Mouse (Mus musculus) thymus, postnatal 14 days (tissue): ENCODE measurements around the gene Rassf1.

Experiments used
- DNase-seq: peaks from one replicate; pipeline ENCODE4 v3.0.0; 2021

Rassf1 gene

GRCm38 (mm10) chr9:107582509-107583062 lies 31.2 kb downstream of the Rassf1 start:
- no peak for DNase-seq

DNA sequence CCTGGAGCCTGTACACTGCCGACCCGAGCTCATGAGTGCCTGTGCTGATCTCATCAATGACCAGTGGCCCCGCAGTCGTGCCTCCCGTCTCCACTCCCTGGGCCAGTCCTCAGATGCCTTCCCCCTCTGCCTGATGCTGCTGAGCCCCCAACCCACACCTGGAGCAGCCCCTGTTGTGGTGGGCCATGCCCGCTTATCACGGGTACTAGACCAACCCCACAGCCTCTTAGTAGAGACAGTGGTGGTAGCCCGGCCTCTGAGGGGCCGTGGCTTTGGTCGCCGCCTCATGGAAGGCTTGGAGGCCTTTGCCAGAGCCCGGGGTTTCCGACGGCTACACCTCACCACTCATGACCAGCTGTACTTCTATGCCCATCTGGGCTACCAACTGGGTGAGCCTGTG lies 31.8 kb downstream of the Rassf1 start:
- DNase-seq: no peak

- DNase-seq: no peak
Measured at GRCm38 (mm10) chr9:107586504-107586903, 35.1 kb downstream of the Rassf1 start.

GRCm38 (mm10) chr9:107586974-107587832 lies 35.8 kb downstream of the Rassf1 start, which contains the start of gene Ifrd2:
TSS of gene Ifrd2 (plus strand) at chr9:107587642.
- DNase-seq: peak; percentile 99

GRCm38 (mm10) chr9:107587833-107588639 lies 36.7 kb downstream of the Rassf1 start:
- DNase-seq: no peak

DNA sequence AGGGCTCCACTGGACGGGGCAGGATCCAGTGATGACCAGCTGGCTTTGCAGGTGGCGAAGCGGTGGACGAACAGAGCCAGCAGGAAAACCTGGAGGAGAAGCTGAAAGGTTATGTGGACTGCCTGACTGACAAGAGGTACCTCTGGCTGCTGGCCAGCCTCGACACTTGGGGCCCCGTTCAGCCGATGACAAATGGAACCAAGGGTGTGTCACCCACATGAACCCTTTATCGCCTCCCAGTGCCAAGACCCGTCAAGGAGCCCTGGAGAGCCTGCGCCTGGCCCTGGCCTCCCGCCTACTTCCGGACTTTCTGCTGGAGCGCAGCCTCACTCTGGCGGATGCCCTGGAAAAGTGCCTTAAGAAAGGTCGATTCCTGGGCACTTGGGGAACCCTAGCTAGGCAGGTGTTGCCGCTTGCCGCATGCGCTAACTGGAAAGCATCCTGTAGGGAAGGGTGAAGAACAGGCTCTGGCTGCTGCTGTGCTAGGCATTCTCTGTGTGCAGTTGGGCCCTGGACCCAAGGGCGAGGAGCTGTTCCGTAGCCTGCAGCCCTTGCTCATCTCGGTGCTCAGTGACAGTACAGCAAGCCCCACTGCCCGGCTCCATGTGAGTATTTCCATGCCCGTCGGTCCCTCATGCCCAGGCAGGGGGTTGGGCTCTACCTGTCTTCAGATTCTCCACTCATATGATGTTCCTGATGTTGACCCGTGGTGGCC lies 38.9 kb downstream of the Rassf1 start:
- DNase-seq: no peak

GRCm38 (mm10) chr9:107590773-107591060 lies 39.4 kb downstream of the Rassf1 start:
- DNase-seq: no peak

GRCm38 (mm10) chr9:107593101-107593976 lies 42.0 kb downstream of the Rassf1 start:
- no peak for DNase-seq

DNA sequence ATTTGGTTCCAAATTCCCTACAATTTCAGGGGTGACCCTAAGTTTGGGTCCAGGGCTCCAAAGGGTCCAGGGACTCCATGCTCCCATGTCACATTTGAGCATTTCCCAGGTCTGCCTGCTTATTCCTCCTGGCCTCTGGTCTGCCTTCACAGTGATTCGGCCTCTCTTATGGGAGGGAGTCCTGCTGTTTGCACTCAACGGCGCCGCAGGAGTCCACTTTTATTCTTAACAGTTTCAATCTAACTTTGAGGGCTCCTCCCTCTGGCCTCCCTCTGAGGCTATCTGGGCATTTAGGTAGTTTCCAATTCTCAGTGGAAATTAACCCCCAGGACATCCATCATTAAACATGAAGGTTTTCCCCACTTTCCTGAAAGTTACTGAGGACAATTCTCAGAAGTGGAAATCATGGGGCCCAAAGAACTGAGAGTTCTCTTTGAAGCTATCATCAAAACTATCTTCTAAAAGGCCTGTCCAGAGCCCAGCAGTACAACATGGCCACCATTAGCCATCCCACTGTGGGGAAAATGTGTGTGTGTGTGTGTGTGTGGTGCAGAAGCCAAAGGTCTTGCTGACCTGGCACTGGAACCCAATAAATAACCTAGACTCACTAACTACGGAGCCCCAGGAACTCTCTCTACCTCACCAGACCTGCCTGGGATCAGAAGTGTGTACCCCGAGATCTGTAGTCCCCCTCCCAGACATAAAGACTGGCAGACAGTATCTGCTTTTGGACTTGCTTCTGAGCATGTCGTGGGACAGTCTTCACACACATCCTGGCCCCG lies 43.1 kb downstream of the Rassf1 start:
- DNase-seq: no peak

DNA sequence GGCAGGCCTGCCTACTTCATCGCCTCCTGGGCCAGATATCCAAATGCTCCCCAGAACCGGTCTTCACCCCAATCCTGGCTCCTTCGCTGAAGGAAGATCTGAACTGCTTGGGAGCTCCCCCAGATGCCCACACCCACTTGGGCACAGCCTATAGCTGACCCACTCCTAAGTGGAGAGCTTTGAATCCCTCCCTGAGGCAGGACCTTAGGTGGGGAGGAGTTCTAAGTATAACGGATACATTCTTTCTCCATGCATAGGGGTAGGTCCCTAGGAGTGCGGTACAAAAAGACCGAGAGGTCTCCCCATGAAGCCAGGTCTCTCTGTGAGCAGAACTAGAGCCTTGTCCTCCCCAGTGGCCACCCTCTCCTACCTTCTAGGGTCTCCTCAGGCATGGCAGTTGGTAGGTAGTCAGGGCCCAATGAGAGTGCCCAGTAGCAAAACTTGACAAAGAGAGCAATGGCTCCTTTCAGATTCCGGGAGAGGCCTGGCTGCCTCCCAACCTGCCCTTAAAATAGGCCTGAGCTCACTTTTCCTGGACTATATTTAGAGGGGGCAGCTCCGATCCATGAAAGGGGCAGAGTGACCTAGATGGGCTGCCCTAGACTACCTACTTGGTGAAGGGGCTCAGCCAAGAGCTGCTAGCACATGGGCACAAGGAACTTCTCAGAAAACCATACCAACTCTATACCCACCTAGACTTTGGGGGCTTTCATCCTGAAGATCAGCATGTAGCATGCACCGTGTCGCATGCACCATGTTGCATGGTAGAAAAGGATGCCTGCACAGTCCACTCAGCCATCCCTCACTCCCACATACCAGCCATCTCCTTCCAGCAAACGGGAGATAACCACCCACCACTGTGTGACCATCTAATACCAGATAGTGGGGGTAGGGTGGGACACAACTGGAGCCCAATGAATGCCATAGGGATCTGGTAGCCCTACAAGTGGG lies 45.5 kb downstream of the Rassf1 start:
- DNase-seq: no peak

DNA sequence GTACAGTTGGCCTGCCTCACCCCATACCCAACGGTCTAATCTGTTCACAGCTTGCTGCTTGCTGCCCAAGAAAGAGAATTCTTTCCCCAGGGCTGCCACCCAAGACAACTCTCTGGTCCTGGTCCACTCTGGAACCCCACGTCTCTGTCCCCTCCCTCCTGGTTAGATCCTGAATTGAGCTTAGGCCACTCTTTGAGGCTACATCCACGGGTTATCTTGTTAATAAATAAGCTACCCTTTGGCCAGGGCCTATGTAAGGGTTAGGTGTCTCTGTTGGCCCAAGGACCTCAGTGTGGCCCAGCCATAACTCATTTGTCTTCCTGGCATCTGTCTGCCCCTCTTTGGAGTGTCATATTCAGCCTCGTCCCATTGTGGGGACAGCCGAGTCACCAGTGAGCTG lies 47.0 kb downstream of the Rassf1 start:
- DNase-seq: no peak

DNA sequence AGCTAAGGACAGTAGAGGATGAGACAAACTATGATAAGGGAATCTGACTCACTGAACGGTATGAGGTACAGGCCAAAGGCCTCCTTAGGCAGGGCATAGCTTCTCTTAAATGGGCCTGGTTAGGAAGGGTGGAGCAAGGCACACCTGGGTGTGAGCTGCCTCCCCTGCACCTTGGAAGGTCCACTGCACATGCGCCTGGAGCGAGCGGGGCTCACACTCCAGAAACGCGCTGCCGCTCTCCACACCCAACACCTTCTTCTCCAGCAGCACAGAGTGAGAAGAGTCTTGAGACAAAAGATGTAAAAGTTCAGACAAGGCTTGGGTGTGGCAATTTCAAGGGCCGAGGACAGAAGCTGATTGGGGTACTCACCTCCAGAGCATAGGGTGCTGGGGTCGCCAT lies 48.1 kb downstream of the Rassf1 start:
- DNase-seq: no peak

GRCm38 (mm10) chr9:107599842-107600241 lies 48.5 kb downstream of the Rassf1 start:
- no peak for DNase-seq

DNA sequence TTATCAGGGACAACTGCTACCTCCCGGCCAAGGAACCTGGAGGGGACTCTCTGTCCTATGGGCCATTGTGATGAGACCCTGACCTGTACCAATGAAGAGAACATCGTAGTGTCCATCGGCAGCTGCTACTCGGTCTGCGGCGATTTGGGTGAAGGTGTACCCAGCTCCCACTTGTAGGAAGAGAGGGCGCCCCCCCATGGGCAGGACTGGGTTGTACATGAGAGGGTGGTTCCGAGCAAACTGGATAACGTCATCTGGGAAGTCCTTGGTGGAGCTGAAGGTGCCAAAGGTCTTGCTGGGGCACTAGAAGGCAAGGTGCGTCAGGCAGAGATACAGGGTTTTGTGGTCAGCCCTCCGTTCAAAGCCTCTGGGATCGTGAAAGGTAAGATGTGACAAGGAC lies 49.4 kb downstream of the Rassf1 start:
- DNase-seq: peak; percentile 38

DNA sequence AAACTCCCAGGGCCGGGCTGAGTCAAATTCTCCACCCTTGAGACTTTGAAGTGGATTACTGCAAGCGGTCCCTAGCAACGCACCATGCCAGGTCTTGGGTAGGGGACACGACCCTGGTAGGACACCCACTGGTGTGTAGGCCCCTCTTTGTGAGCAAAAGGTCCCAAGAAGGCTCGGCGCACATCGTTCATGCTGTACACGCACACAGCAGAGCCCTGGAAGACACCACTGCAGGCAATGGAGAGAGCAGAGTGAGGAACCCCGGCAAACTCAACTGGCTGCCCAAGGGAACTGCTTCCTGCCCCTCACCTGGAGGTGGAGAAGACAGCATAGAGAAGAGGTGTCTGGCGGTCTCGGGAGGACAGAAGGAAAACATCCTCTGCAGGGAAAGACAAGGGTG lies 49.9 kb downstream of the Rassf1 start:
- no peak for DNase-seq

GRCm38 (mm10) chr9:107602068-107602648 lies 50.8 kb downstream of the Rassf1 start:
- DNase-seq: peak; percentile 94

- DNase-seq: no peak
Measured at GRCm38 (mm10) chr9:107603251-107603650, 51.9 kb downstream of the Rassf1 start.

- DNase-seq: no peak
Measured at GRCm38 (mm10) chr9:107605041-107605661, 53.8 kb downstream of the Rassf1 start.

GRCm38 (mm10) chr9:107606591-107606990 lies 55.2 kb downstream of the Rassf1 start:
- no peak for DNase-seq
